Mouse (Mus musculus) liver, embryonic 16.5 days (tissue): ENCODE data around the gene Sox5. TPM values are rescaled to one million over a fixed set of nuclear protein-coding genes. Genes with fewer than 3 reads are reported as not detected.

Source experiments
- ATAC-seq: fragments of 200-750 bp; cut with Nextera tagmentation; 2 replicates; pipeline ENCODE4 v1.8.0; 2017; ENCODE audit warnings: low read depth, mild to moderate bottlenecking, moderate number of reproducible peaks, moderate library complexity
- H3K27ac ChIP-seq: fragments of 300-500 bp; sonication (generic); 2 replicates; pipeline ENCODE4 v1.5.1; 2014; ENCODE audit warnings: mild to moderate bottlenecking, low read length
- H3K27me3 ChIP-seq: fragments of 300-500 bp; sonication (generic); 2 replicates; pipeline ENCODE4 v1.6.1; 2014; ENCODE audit warnings: low read depth, low read length, mixed read lengths; ENCODE audit not compliant: control insufficient read depth, insufficient read depth
- H3K36me3 ChIP-seq: fragments of 300-500 bp; sonication (generic); 2 replicates; pipeline ENCODE4 v1.6.1; 2014; ENCODE audit warnings: mild to moderate bottlenecking; ENCODE audit not compliant: control insufficient read depth, insufficient read depth
- H3K4me1 ChIP-seq: fragments of 300-500 bp; sonication (generic); 2 replicates; pipeline ENCODE4 v1.6.1; 2014; ENCODE audit warnings: low read depth, low read length, mixed read lengths; ENCODE audit not compliant: control insufficient read depth
- H3K4me2 ChIP-seq: fragments of 300-500 bp; sonication (generic); 2 replicates; pipeline ENCODE4 v1.6.1; 2014; ENCODE audit warnings: low read depth, low read length, mixed read lengths
- H3K4me3 ChIP-seq: fragments of 300-500 bp; sonication (generic); 2 replicates; pipeline ENCODE4 v1.5.1; 2014; ENCODE audit warnings: low read depth, mild to moderate bottlenecking, low read length
- H3K9ac ChIP-seq: fragments of 300-500 bp; sonication (generic); 2 replicates; pipeline ENCODE4 v1.6.1; 2014; ENCODE audit warnings: low read depth, low read length
- H3K9me3 ChIP-seq: fragments of 300-500 bp; sonication (generic); replicated peaks from 2 replicates; pipeline ENCODE4 v1.6.1; 2016; ENCODE audit warnings: low read length; ENCODE audit not compliant: control insufficient read depth
- WGBS: fragments of 180-500 bp; shearing (Covaris S2); extraction: QIAGEN DNeasy Blood & Tissue Kit; methylation state at CpG from one replicate; pipeline ENCODE4 v1.1.7; 2014; ENCODE audit not compliant: insufficient replicate concordance; 5-methylcytosine and 5-hydroxymethylcytosine counted together
- polyA plus RNA-seq: library from polyadenylated mRNA; unstranded; fragments of >200 nt; fragmentation: Nextera tagmentation; extraction: Ambion mirVana; gene quantifications from 2 replicates; pipeline ENCODE4 v1.2.1, GENCODE M21; 2015

Sox5 gene
- polyA plus RNA-seq, 1 experiment from 2014 or later, result 7.5 TPM

GRCm38 (mm10) chr6:144061814-144062213 is 720.0 kb downstream of the Sox5 start:
- WGBS, result 66% methylated on average over 8 of the region's 8 CpGs
- H3K27ac ChIP-seq, result no peak overlapping the region
- ATAC-seq, result no peak
- H3K9ac ChIP-seq, result no peak overlapping the region
- H3K4me3 ChIP-seq, result no peak overlapping the region
- H3K4me1 ChIP-seq, result no peaks in the 10 kb centered on the region
- H3K36me3 ChIP-seq, result no peaks in the 10 kb centered on the region
- no peak overlapping the region for H3K4me2 ChIP-seq
- H3K9me3 ChIP-seq, result no peaks in the 10 kb centered on the region
- no peaks in the 10 kb centered on the region for H3K27me3 ChIP-seq

- no peak overlapping the region for H3K4me3 ChIP-seq
- H3K9me3 ChIP-seq, result no peaks in the 10 kb centered on the region
- no peaks in the 10 kb centered on the region for H3K27me3 ChIP-seq
- H3K4me2 ChIP-seq, result no peak overlapping the region
- WGBS, result 66% methylated on average over 14 of the region's 14 CpGs
- H3K4me1 ChIP-seq, result no peaks in the 10 kb centered on the region
- no peaks in the 10 kb centered on the region for H3K36me3 ChIP-seq
- H3K27ac ChIP-seq, result no peak overlapping the region; the same call in 1 of the 2 replicates
- no peak for ATAC-seq
- H3K9ac ChIP-seq, result no peak overlapping the region
Measured at GRCm38 (mm10) chr6:144057098-144057632, 724.6 kb downstream of the Sox5 start.

- no peak overlapping the region for H3K4me2 ChIP-seq
- H3K27ac ChIP-seq, result peak overlapping the region; percentile 73
- WGBS, result 58% methylated on average over 10 of the region's 10 CpGs
- no peaks in the 10 kb centered on the region for H3K4me1 ChIP-seq
- ATAC-seq, result peak; percentile 85
- no peaks in the 10 kb centered on the region for H3K27me3 ChIP-seq
- no peaks in the 10 kb centered on the region for H3K36me3 ChIP-seq
- no peak overlapping the region for H3K9ac ChIP-seq
- H3K4me3 ChIP-seq, result no peak overlapping the region
- no peaks in the 10 kb centered on the region for H3K9me3 ChIP-seq
Measured at GRCm38 (mm10) chr6:144056252-144057097, 725.3 kb downstream of the Sox5 start.

- no peak overlapping the region for H3K4me2 ChIP-seq
- no peaks in the 10 kb centered on the region for H3K36me3 ChIP-seq
- H3K9ac ChIP-seq, result no peak overlapping the region
- H3K9me3 ChIP-seq, result no peaks in the 10 kb centered on the region
- 60% methylated on average over 5 of the region's 5 CpGs for WGBS
- H3K4me1 ChIP-seq, result no peaks in the 10 kb centered on the region
- ATAC-seq, result no peak
- no peak overlapping the region for H3K4me3 ChIP-seq
- H3K27ac ChIP-seq, result no peak overlapping the region
- H3K27me3 ChIP-seq, result no peaks in the 10 kb centered on the region
Measured at GRCm38 (mm10) chr6:144052487-144052886, 729.3 kb downstream of the Sox5 start.

GRCm38 (mm10) chr6:144051316-144051715 is 730.5 kb downstream of the Sox5 start:
- Histone ChIP-seq H3K4me2 (no peak overlapping the region), H3K36me3 (no peaks in the 10 kb centered on the region), H3K27ac (no peak overlapping the region), H3K9ac (no peak overlapping the region), H3K9me3 (no peaks in the 10 kb centered on the region), H3K4me3 (no peak overlapping the region), H3K27me3 (no peaks in the 10 kb centered on the region), H3K4me1 (no peaks in the 10 kb centered on the region)
- ATAC-seq, result no peak
- 73% methylated on average over 5 of the region's 5 CpGs for WGBS

GRCm38 (mm10) chr6:144048201-144048924 is 733.4 kb downstream of the Sox5 start:
- Histone ChIP-seq H3K36me3 (no peaks in the 10 kb centered on the region), H3K27me3 (no peaks in the 10 kb centered on the region), H3K9me3 (no peaks in the 10 kb centered on the region), H3K4me1 (no peaks in the 10 kb centered on the region), H3K9ac (no peak overlapping the region), H3K27ac (no peak overlapping the region), H3K4me2 (no peak overlapping the region), H3K4me3 (no peak overlapping the region)
- ATAC-seq, result no peak
- 57% methylated on average over 3 of the region's 3 CpGs for WGBS

GRCm38 (mm10) chr6:144045503-144045902 is 736.3 kb downstream of the Sox5 start:
- 55% methylated on average over 9 of the region's 9 CpGs for WGBS
- no peaks in the 10 kb centered on the region for H3K9me3 ChIP-seq
- no peak overlapping the region for H3K9ac ChIP-seq
- H3K27ac ChIP-seq, result no peak overlapping the region
- ATAC-seq, result no peak
- H3K4me2 ChIP-seq, result no peak overlapping the region
- H3K4me1 ChIP-seq, result no peaks in the 10 kb centered on the region
- H3K27me3 ChIP-seq, result no peaks in the 10 kb centered on the region
- no peak overlapping the region for H3K4me3 ChIP-seq
- no peaks in the 10 kb centered on the region for H3K36me3 ChIP-seq

- ATAC-seq, result no peak
- Histone ChIP-seq H3K4me1 (no peaks in the 10 kb centered on the region), H3K9ac (no peak overlapping the region), H3K36me3 (no peaks in the 10 kb centered on the region), H3K4me2 (no peak overlapping the region), H3K27ac (no peak overlapping the region), H3K27me3 (no peaks in the 10 kb centered on the region), H3K4me3 (no peak overlapping the region), H3K9me3 (no peaks in the 10 kb centered on the region)
- 65% methylated on average over 3 of the region's 3 CpGs for WGBS
Measured at GRCm38 (mm10) chr6:144044381-144044780, 737.4 kb downstream of the Sox5 start.

- Histone ChIP-seq H3K9me3 (no peaks in the 10 kb centered on the region), H3K4me1 (no peaks in the 10 kb centered on the region), H3K9ac (no peak overlapping the region), H3K27me3 (no peaks in the 10 kb centered on the region), H3K36me3 (no peaks in the 10 kb centered on the region), H3K4me2 (no peak overlapping the region), H3K4me3 (no peak overlapping the region), H3K27ac (no peak overlapping the region)
- ATAC-seq, result no peak
- 51% methylated on average over 5 of the region's 5 CpGs for WGBS
Measured at GRCm38 (mm10) chr6:144042936-144043335, 738.8 kb downstream of the Sox5 start.
